Comparison of ENCODE assay signal across 10 mouse cellular contexts in the genomic region with DNA sequence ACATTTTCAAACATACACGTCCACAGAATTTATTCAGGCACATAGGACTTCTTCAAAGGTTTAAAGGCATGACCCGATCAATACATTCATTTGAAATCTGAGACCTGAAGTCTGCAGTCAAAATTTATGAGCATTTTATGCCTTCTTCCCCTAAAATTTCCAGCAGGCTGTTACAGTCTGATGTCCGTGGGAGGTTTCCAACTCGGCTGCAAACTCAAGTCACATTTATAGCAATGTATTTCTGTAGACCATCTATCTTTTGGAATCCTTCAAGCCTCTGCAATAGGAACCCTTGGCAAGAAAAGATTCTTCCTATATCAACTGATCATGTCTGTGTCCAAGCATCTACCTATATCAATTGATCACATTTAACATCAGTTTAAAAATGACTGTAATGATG. TPM values are rescaled to one million over a fixed set of nuclear protein-coding genes. Genes with fewer than 3 reads are reported as not detected.
"Had no signal": no experiment of that assay in that cellular context is flagged by ENCODE, and none has a peak within 500 bp of the region (broad histone marks: within the 10 kb centered on the region; RNA-seq: fewer than 3 reads in every experiment).

No protein-coding gene starts in this region.

- DNase-seq: kidney, adult 11 months; kidney, adult 8-10 months; kidney, postnatal 10 days; kidney, postnatal 36 days; layer of hippocampus, postnatal 36 days; left cerebral cortex, postnatal 4 days; liver, postnatal 0 days; lung, embryonic 14.5 days; thymus, postnatal 25 days had no signal

RNA-seq across cellular contexts. Expression of gene Nav3, which starts 13.4 kb away (rescaled TPM):
- polyA plus RNA-seq: macrophage had no signal
